Mouse (Mus musculus) heart, adult 2 months (tissue): ENCODE results near the gene Treml4.

Experiments used
- CTCF ChIP-seq: fragments of 200-600 bp; IDR thresholded peaks from 2 replicates; pipeline ENCODE4 v1.8.1; 2022; ENCODE audit warnings: antibody characterized with exemption, mild to moderate bottlenecking, moderate library complexity
- EP300 ChIP-seq: fragments of 200-500 bp; IDR thresholded peaks from 2 replicates; pipeline ENCODE4 v1.6.1; 2011; ENCODE audit warnings: low read depth, low read length, control low read depth; ENCODE audit not compliant: insufficient read depth
- POLR2A ChIP-seq: fragments of 200-500 bp; IDR thresholded peaks from 2 replicates; pipeline ENCODE4 v1.6.1; 2011; ENCODE audit warnings: mild to moderate bottlenecking, low read depth, low read length, control low read depth; ENCODE audit not compliant: insufficient read depth

DNA sequence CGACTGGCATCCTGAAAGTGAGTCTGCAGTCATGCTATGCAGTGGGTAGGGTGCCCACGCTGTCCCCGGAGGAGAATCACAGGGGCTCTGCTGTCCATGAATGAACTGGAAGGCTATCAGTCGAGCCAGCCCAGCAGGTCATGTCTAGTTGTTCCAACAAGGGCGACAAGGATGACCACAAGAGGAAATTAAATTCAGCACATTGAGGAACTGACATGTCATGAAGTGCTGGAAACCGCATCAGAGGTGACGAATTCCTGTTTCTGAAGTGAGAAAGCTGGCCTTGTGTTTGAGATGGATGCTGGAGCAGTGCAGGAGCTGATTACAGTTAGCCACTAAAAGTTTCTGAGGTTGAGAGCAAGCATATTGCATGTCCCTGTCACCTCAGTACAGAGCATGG lies 33.4 kb upstream of the Treml4 start:
- TF ChIP-seq CTCF (no peak), POLR2A (no peak), EP300 (no peak)
